Mouse (Mus musculus) layer of hippocampus, adult 9-10 months (tissue): Measurements from ENCODE around the gene Cdc42ep3.

Source experiments
- DNase-seq: peaks from one replicate; pipeline ENCODE4 v3.0.0; 2022; ENCODE audit warnings: low spot score

Cdc42ep3 gene

GRCm38 (mm10) chr17:79343334-79343946 lies 11.5 kb downstream of the Cdc42ep3 start:
- no peak for DNase-seq

- no peak for DNase-seq
Measured at GRCm38 (mm10) chr17:79342639-79343333, 12.1 kb downstream of the Cdc42ep3 start.

DNA sequence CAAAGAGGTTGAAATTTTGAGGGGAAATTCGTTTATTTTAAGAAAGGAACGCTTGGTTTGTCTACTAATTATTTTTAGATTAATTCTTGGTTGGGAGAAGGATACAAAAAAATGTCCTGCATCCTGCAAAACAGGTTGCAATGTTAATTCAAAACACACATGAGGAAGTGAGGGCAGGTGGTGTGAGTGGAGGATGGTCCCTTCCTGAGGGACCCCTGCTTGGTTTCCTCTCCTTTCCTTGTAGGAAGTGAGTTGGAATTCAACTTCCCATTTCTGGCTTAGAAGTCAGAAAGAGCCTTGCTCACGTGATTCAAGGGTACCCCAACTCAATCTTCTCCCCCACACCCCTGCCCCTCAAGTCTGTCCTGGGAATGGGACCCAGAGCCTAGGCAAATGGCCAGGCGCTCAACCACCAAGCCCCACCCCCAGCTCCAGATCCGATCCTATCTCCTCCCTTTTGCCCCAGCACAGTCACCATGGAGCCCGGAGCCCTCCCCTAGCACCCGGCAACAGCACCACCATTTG lies 12.9 kb downstream of the Cdc42ep3 start:
- DNase-seq: no peak

GRCm38 (mm10) chr17:79337494-79337893 lies 17.4 kb downstream of the Cdc42ep3 start:
- no peak for DNase-seq

DNA sequence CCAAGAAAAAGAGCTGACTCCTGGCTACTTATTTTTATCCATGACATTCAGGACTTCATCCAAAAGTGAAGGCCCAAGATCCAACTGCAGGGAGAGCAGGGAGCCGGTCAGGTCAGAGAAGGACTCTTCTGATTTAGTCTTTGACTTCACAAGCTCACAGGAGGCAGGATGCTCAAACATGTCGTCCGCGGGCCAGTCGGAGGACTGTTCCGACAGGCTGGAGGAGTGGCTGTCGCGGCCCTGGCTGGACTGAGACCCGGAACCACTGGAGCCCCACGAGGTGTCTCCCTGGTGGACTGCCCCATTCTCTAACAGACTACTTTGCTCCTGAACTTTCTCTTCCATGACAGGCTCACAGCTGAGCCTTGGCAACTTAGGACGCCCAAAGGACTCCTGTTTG lies 20.2 kb downstream of the Cdc42ep3 start:
- no peak for DNase-seq

DNA sequence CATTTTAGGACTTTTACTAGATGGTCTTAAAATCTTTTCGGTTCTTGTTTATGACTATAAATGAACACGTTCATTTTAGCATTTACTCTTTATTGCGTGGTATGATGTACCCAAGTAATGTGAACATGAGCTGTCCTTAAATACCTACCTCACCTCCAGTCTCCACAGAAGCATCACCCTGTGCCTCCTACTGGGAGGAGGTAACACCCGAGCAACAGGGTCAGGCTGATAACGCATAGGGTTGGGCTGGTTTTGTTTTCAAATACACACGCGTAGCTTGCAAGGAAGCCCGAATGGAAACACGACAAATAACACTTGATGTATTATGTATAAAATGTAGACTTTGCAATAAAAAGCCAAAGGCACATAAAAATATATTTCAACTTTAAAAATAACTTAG lies 21.2 kb downstream of the Cdc42ep3 start:
- no peak for DNase-seq

DNA sequence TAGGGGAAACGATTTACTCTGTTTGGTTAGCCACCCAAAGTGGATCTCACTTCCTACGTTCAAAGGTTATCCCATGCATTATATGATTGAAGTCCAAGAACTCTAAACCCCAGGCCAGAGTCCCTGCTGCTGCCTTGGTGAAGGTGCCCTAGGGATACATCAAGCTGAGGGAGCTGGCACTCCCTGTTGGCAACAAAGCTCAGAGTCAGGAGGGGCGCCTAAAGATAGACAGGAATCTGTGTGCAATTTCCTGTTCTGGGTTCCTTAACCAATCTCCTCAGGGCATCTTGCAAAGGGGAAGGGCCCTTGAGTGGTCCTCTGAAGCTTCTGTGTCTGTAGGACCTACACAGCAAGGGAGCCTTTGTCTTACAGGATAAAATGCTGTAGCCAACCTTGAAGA lies 22.0 kb downstream of the Cdc42ep3 start:
- DNase-seq: no peak

DNA sequence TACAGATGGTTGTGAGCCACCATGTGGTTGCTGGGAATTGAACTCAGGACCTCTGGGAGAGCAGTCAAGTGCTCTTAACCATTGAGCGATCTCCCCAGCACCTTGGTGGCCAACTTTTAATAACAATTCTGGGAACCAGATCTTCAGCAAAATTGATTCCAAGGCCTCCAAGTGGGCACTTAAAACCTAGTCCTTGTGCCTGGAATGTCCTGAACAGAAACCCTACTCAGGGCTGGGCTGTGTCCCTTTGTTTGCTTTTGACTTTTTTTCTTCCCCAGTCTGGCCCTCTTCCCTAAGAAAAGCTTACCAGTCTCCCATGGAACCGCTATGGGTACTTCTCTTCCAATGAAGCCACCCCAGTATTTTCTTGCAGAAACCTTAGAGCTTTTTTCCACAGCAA lies 24.5 kb downstream of the Cdc42ep3 start:
- DNase-seq: no peak

DNA sequence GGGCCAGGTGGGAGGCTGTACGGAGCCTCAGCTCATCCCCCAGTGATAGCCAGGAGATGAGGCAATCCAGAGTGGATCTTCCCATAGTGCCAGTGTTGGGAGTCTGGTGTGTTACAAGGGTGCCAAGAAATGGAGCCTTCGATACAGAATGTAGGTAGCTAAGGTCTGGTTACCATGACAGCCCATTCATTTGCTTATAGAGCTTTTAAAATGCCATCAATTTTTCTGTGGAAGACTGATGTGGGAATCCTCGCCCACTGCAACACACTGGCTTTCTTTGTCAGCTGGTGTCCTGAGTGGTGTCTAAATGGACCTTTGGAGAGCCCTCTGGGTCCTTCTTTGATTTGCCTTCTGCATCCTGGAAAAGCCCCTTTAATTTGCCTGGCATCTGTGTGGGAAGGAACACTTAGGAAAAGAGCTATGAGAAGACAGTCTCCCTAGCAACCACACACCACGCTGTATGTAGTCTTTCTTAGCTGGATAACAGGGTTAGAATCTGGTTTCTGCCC lies 28.0 kb downstream of the Cdc42ep3 start:
- DNase-seq: no peak

- DNase-seq: no peak
Measured at GRCm38 (mm10) chr17:79317085-79317751, 37.7 kb downstream of the Cdc42ep3 start.

- no peak for DNase-seq
Measured at GRCm38 (mm10) chr17:79315415-79316094, 39.3 kb downstream of the Cdc42ep3 start.

- no peak for DNase-seq
Measured at GRCm38 (mm10) chr17:79310465-79310864, 44.4 kb downstream of the Cdc42ep3 start.

GRCm38 (mm10) chr17:79309506-79309905 lies 45.4 kb downstream of the Cdc42ep3 start:
- DNase-seq: no peak

DNA sequence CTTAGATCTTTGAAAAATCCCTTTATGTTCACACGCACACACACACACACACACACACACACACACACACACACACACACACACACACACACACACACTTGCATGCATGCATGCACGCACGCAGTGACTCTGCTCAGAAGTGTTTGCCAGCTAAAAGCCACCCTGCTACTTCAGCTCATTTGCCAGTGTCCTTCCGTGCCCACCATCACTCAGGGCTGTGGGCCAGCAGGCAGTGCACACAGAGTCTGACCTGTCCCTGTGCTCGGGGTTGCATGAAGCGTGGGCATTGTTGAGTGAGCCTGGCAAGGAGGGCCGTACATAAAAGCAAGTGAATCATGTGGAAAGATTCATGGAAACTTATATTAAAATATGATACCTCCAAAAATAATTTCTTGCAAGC lies 49.2 kb downstream of the Cdc42ep3 start:
- DNase-seq: no peak

- no peak for DNase-seq
Measured at GRCm38 (mm10) chr17:79303744-79304497, 51.0 kb downstream of the Cdc42ep3 start.

DNA sequence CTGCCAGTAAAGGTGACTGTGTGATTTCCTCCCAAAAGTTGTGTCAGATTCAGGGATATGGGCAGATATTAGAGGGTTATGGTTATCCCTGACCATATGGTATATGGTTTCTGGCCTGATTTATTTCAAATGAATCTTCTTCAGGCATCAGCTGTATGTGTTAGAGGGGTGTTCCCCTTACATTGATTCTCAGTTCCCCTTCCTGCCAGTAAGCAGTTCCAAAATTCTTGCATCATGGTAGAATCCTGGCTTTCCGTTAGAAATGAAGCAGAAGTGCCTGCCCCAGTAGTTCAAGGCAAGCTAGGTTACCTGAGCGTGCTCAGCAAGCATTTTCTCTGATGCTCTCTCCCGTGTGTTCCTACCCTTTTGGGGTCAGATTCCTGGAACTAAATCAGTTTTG lies 51.7 kb downstream of the Cdc42ep3 start:
- DNase-seq: no peak

DNA sequence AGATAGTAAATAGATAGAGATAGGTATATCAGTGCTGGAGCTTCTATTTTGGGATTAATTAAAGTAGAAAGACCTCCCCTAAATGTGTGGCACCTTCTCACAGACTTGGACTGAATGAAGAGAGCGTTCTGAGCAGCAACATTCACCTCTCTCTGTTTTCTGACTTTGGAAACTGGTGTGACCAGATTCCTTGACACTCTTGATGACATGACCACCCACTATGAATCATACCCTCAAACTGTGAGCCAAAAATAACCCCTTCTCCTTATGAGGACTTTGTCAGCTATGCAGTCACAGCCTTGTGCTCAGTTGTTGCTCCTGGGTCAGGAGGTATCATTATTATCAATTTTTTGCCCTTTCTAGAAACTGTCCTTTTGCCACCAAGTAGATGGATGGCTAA lies 55.0 kb downstream of the Cdc42ep3 start:
- DNase-seq: no peak

DNA sequence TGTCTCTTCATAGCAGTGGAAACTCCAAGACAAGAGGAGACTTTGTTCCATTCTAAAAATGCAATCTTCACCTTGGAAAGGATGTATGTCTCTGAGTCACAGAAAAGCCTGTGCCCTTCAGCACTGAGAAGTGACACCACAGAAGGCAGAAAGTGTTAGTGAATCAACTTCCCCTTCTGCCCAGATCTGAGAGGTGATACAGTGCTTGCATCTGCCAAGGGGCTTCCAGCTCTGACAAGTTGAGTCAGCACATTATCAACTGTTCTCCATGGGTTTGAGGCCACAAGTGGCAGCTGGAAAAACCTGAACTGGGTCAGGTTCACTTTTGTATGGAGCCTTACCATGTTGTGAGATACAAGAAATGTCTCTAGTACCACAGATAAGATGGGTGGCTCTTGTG lies 55.9 kb downstream of the Cdc42ep3 start:
- no peak for DNase-seq

- DNase-seq: no peak
Measured at GRCm38 (mm10) chr17:79295926-79296325, 59.0 kb downstream of the Cdc42ep3 start.

DNA sequence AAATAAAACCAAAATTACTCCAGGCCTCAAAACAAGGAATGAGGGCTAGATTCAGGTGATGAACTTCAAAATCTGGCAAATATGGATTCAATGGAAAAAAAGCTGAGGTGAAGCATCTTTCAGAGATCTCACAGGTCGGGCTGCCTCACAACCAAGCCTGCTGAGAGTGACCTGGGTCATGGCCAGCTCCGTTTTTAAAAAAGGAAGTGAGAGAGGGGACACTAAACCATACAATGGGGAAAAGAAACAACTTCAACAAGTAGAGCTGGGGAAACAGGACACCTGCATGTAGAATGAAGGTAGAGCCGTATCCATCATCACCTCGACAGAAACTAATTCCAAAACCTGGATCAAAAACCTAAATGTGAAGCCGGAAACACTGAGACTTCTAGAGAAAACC lies 63.2 kb downstream of the Cdc42ep3 start:
- DNase-seq: no peak

- no peak for DNase-seq
Measured at GRCm38 (mm10) chr17:79290697-79291096, 64.2 kb downstream of the Cdc42ep3 start.

DNA sequence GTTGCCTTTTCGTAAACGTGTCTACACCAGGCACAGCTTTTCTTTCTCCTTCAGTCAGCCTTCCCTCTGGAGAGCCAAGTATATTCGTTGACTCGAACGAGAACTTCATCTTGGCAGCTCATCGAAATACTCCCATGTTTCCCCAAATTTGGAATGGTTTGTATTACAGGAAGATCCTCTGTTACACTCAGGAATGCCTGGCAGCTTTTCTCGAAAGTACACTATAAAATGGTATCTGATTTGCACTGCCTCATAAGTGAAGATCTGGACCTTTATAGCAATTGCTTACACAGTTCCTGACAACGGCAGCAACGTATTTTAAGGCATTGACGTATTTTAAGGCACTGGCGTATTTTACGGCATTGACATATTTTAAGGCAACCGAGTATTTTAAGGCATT lies 67.6 kb downstream of the Cdc42ep3 start:
- DNase-seq: no peak
